Mouse (Mus musculus) forebrain, embryonic 12.5 days (tissue): ENCODE data around the gene B4galt3. TPM values are rescaled to one million over a fixed set of nuclear protein-coding genes. Genes with fewer than 3 reads are reported as not detected.

Experiments
- ATAC-seq: fragments of 200-750 bp; cut with Nextera tagmentation; 2 replicates; pipeline ENCODE4 v1.8.0; 2017; ENCODE audit warnings: moderate TSS enrichment; ENCODE audit not compliant: low FRiP score
- H3K27ac ChIP-seq: fragments of 300-500 bp; sonication (generic); 2 replicates; pipeline ENCODE4 v1.5.1; 2016; ENCODE audit warnings: mild to moderate bottlenecking
- H3K27me3 ChIP-seq: fragments of 300-500 bp; sonication (generic); 2 replicates; pipeline ENCODE4 v1.6.1; 2016; ENCODE audit warnings: mild to moderate bottlenecking
- H3K36me3 ChIP-seq: fragments of 300-500 bp; sonication (generic); replicated peaks from 2 replicates; pipeline ENCODE4 v1.6.1; 2016; ENCODE audit warnings: mild to moderate bottlenecking
- H3K4me1 ChIP-seq: fragments of 300-500 bp; sonication (generic); 2 replicates; pipeline ENCODE4 v1.6.1; 2016
- H3K4me2 ChIP-seq: fragments of 300-500 bp; sonication (generic); 2 replicates; pipeline ENCODE4 v1.6.1; 2016; ENCODE audit warnings: mild to moderate bottlenecking, moderate library complexity
- H3K4me3 ChIP-seq: fragments of 300-500 bp; sonication (generic); replicated peaks from 2 replicates; pipeline ENCODE4 v1.5.1; 2016; ENCODE audit warnings: mild to moderate bottlenecking
- H3K9ac ChIP-seq: fragments of 300-500 bp; sonication (generic); 2 replicates; pipeline ENCODE4 v1.6.1; 2016; ENCODE audit warnings: mild to moderate bottlenecking
- H3K9me3 ChIP-seq: fragments of 300-500 bp; sonication (generic); 2 replicates; pipeline ENCODE4 v1.6.1; 2016
- WGBS: fragments of 180-500 bp; shearing (Covaris S2); methylation state at CpG from one replicate; pipeline ENCODE4 v1.1.7; 2016; 5-methylcytosine and 5-hydroxymethylcytosine counted together
- polyA plus RNA-seq: library from polyadenylated mRNA; unstranded; fragments of >200 nt; fragmentation: Nextera tagmentation; extraction: Ambion mirVana; gene quantifications from 2 replicates; pipeline ENCODE4 v1.2.1, GENCODE M21; 2016

B4galt3 gene
- 78.1 and 78.6 TPM in 2 replicates for polyA plus RNA-seq

- Histone ChIP-seq H3K27me3 (0 out of 2 replicates have a peak, but pooled peaks cover 3% of the 10 kb centered on the region), H3K4me3 (peak within 1 kb of the TSS; percentile 77), H3K9ac (peak within 1 kb of the TSS; percentile 84), H3K27ac (peak within 1 kb of the TSS; percentile 51), H3K9me3 (no peaks in the 10 kb centered on the region), H3K4me2 (peak within 1 kb of the TSS; percentile 98), H3K36me3 (peaks cover 31% of the 10 kb centered on the region), H3K4me1 (peaks cover 17% of the 10 kb centered on the region)
- ATAC-seq, result peak; percentile 97
- 3% methylated on average over 36 of the region's 36 CpGs for WGBS
Measured at GRCm38 (mm10) chr1:171269848-171270572, at the start of gene B4galt3. B4galt3 (plus strand) TSS chr1:171270328.

DNA sequence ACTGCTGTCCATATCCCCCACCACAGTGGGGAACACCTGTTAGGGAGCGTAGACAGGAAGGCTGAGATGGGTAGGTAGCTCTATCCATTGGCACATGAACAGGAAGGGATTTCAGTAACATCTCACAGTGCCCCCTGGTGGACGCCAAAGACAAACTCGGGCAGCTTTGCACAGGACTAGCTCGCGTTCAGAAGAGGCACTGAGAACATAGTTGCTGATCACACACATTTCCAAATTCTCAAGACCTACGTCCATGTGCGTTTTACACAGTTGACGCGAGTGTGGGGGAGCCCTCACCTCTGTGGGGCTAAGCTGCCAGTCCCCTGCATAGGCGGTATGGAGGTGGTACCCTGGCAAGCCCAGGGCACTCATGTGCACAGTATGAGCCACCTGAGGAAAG, 49.3 kb upstream of the B4galt3 start:
- Histone ChIP-seq H3K27ac (no peak overlapping the region), H3K27me3 (no peaks in the 10 kb centered on the region), H3K4me1 (peaks cover 13% of the 10 kb centered on the region), H3K36me3 (peaks cover 23% of the 10 kb centered on the region), H3K4me3 (peak overlapping the region; percentile 55; the same call in 1 of the 2 replicates), H3K9ac (no peak overlapping the region), H3K9me3 (no peaks in the 10 kb centered on the region), H3K4me2 (peak overlapping the region; percentile 86)
- 7% methylated on average over 10 of the region's 10 CpGs for WGBS
- ATAC-seq, result peak; percentile 13; the same call in 1 of the 2 replicates

DNA sequence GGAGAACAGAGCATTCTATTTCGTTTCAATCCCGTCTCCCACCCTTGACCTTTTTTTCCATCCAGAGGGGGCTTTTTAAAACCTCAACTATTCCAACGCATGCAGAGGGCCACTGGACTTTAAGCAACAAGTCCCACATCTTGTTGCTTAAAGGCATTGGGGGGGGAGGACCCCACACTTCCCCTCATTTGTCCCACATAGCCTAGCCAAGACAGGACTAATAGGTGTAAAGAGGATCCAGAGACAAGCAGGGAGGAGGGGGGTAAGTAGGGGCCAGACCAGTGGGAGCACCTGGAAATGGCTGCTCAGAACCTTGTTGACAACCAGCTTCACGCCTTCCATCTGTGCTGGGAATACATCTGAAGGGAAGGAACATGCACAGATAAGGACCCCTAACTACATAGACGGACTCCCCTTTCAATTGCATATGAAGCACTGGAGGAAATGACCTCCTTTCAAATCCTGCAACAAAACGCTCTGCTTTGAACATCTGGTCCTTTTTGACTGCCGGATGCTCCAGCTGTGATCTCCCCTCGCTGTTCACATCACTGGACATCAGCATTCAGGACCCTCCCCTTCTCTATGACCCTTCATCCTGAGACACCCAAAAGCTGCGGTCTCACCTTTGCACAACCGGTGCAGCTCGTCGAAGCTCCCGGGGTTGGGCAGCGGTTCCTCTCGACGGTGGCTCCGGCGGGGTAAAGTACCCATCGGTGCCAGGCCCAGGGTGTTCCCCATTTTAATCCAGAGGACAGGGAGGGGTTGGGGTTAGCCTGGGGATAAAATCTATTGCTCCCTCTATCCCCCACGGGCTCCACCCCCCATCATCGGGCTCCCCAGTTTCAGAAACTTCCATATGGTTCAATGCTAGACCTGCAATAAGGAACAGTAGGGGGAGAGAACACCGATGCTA, 48.6 kb upstream of the B4galt3 start:
- no peaks in the 10 kb centered on the region for H3K27me3 ChIP-seq
- H3K4me1 ChIP-seq, result peaks cover 13% of the 10 kb centered on the region
- WGBS, result 5% methylated on average over 22 of the region's 22 CpGs
- H3K9ac ChIP-seq, result peak overlapping the region; percentile 61
- ATAC-seq, result peak; percentile 34
- peak overlapping the region; percentile 86 for H3K4me2 ChIP-seq
- no peaks in the 10 kb centered on the region for H3K9me3 ChIP-seq
- 0 out of 2 replicates have a peak overlapping the region, but pooled peaks have one; percentile 26 for H3K27ac ChIP-seq
- H3K36me3 ChIP-seq, result peaks cover 23% of the 10 kb centered on the region
- H3K4me3 ChIP-seq, result peak overlapping the region; percentile 55

DNA sequence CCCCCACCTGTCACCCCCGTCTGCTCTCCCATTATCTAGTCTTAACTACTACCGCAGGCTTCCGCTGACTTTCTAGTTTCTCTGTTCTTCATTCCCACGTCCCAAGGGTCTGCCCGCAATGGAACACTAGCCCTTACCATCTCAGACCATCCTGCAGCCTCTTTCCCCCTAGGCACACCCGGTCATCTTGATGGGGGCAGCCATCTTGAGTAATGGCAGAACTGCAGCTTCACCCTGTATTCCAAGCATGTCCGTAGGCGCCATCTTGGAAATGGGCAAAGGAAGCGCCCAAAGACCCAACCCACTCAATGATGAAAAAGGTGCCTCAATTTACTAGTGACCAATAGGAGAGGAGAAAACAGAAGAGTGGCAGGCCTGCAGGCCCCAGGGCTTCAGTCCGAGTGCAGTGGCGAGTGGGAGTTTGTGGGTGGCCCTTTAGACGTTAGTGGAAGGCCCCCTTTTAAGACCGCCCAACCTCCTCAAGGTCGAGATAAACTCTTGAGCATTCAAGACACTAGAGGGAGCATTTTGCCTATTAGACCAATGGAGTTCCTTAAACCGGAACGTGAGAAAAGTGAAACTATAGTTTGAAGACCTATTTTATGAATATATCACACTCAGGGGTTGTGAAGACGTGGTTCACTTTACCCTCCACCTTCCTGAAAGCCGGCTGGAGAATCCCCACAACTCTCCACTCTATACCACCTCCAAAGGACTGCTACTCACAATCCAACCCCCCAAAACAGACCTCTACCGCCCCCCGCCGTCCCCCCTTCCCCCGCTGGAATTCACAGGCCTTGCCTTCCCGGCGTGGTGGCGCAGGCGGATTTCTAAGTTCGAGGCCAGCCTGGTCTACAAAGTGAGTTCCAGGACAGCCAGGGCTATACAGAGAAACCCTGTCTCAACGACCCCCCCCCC, 47.6 kb upstream of the B4galt3 start, which contains the start of gene Tomm40l:
TSS of gene Tomm40l (minus strand) at position 277 of the 918 bp plus-strand sequence.
- 3% methylated on average over 28 of the region's 28 CpGs for WGBS
- Histone ChIP-seq H3K4me1 (peaks cover 13% of the 10 kb centered on the region), H3K9ac (peak within 1 kb of the TSS; percentile 61), H3K4me2 (peak within 1 kb of the TSS; percentile 86), H3K36me3 (peaks cover 23% of the 10 kb centered on the region), H3K27me3 (no peaks in the 10 kb centered on the region), H3K9me3 (no peaks in the 10 kb centered on the region), H3K27ac (peak within 1 kb of the TSS; percentile 85), H3K4me3 (peak within 1 kb of the TSS; percentile 55)
- ATAC-seq, result peak; percentile 98

DNA sequence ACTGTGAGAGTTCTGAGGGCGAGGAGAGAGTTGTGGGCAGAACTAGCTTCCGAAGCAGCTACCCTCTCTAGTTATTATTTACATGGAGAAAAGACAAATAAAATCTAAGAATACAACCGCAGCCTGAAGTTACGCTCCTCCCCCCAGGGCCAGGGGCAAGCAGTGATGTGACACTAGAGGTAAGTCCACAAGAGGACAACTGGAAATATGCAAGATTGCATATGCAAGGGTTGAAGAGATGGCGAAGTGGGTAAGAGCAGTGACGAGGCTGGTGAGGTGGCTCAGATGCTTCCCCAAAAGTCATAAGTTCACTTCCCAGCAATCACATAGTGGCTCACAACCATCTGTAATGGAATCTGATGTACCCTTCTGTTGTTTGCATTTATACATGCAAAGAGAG, 47.0 kb upstream of the B4galt3 start:
- peak overlapping the region; percentile 86 for H3K4me2 ChIP-seq
- H3K9me3 ChIP-seq, result no peaks in the 10 kb centered on the region
- WGBS, result 82% methylated on average over 6 of the region's 6 CpGs
- H3K4me3 ChIP-seq, result peak overlapping the region; percentile 55
- peaks cover 20% of the 10 kb centered on the region for H3K36me3 ChIP-seq
- peak overlapping the region; percentile 85 for H3K27ac ChIP-seq
- peak overlapping the region; percentile 33; the same call in 1 of the 2 replicates for H3K9ac ChIP-seq
- H3K4me1 ChIP-seq, result peaks cover 13% of the 10 kb centered on the region
- H3K27me3 ChIP-seq, result no peaks in the 10 kb centered on the region
- ATAC-seq, result no peak

- 90% methylated on average over 2 of the region's 2 CpGs for WGBS
- Histone ChIP-seq H3K9me3 (no peaks in the 10 kb centered on the region), H3K36me3 (peaks cover 14% of the 10 kb centered on the region), H3K27me3 (no peaks in the 10 kb centered on the region), H3K4me1 (peaks cover 13% of the 10 kb centered on the region), H3K4me3 (no peak overlapping the region), H3K4me2 (no peak overlapping the region), H3K9ac (no peak overlapping the region), H3K27ac (no peak overlapping the region)
- ATAC-seq, result no peak
Measured at GRCm38 (mm10) chr1:171223796-171224195, 46.3 kb upstream of the B4galt3 start.

DNA sequence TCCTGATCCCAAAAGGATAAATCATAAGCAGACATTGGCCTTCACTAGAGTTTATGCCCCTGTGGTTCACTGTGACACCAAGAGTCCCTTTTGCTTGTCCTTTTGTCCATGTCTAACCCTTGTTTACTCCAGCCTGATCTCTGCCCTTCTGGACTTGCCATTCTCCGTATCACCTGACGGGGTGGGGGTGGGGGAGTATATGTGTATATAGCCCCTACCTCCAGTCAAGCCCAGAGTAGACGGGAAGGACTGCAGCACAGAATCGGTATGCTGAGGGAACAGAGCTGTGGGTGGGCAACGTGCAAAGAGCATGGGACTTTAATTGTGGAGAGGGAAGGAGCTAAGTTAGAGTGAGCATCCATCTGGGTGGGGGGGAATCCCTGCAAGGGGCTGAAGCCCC, 45.3 kb upstream of the B4galt3 start, which contains the start of gene Apoa2:
TSS of gene Apoa2 (plus strand) at position 198 of the 400 bp plus-strand sequence.
- peaks cover 6% of the 10 kb centered on the region for H3K36me3 ChIP-seq
- H3K4me2 ChIP-seq, result no peak within 1 kb of the TSS
- WGBS, result 82% methylated on average over 5 of the region's 5 CpGs
- no peak within 1 kb of the TSS for H3K4me3 ChIP-seq
- H3K9me3 ChIP-seq, result no peaks in the 10 kb centered on the region
- peaks cover 18% of the 10 kb centered on the region for H3K4me1 ChIP-seq
- no peak within 1 kb of the TSS for H3K9ac ChIP-seq
- H3K27ac ChIP-seq, result no peak within 1 kb of the TSS
- no peak for ATAC-seq
- H3K27me3 ChIP-seq, result no peaks in the 10 kb centered on the region

DNA sequence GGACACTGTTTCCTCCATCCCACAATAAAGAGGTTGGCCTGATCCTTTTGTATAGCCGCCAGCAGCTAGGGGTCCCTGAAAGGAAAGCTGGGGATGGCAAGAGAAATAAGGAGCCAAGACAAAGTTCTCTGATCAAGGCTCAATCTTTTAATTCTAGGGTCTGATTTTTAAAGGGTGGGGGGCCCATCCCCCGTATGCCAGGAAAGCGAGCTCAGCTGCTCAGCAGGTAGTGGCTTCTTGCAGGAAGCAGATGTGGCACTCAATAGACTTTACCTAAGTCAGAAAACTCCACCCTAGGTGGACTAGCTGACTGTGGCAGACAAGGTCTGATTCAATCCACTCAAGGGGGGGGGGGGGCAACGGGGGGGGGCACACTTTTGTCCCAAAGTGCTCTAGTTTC, 43.3 kb upstream of the B4galt3 start:
- H3K27ac ChIP-seq, result no peak overlapping the region
- H3K27me3 ChIP-seq, result no peaks in the 10 kb centered on the region
- no peak overlapping the region for H3K4me2 ChIP-seq
- ATAC-seq, result no peak
- peaks cover 9% of the 10 kb centered on the region for H3K4me1 ChIP-seq
- WGBS, result 38% methylated on average over 4 of the region's 4 CpGs
- no peaks in the 10 kb centered on the region for H3K9me3 ChIP-seq
- H3K4me3 ChIP-seq, result no peak overlapping the region
- no peaks in the 10 kb centered on the region for H3K36me3 ChIP-seq
- no peak overlapping the region for H3K9ac ChIP-seq

DNA sequence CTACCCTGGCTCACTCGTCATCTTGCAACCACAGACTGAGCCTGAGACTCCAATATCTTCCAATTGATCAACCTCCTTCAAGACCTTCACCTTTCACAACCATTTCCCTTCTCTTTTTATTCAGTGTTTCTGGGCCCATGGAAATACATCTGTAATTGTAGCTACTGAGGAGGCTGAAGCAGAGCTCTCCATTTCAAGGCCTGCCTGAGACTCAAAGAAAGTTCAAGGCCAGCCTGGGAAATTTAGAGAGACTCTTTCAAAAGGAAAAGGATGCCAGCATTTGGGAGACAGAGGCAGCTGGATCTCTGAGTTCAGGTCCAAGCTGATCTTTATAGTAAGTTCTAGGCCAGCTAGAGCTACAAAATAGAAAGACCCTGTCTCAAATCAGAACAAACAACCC, 42.2 kb upstream of the B4galt3 start:
- no peak overlapping the region for H3K4me3 ChIP-seq
- no peak overlapping the region for H3K4me2 ChIP-seq
- no peaks in the 10 kb centered on the region for H3K36me3 ChIP-seq
- no peaks in the 10 kb centered on the region for H3K27me3 ChIP-seq
- no peaks in the 10 kb centered on the region for H3K9me3 ChIP-seq
- H3K9ac ChIP-seq, result no peak overlapping the region
- no peak overlapping the region for H3K27ac ChIP-seq
- 95% methylated on average over 1 of the region's 1 CpGs for WGBS
- peaks cover 7% of the 10 kb centered on the region for H3K4me1 ChIP-seq
- ATAC-seq, result no peak

GRCm38 (mm10) chr1:171229750-171230149, 40.4 kb upstream of the B4galt3 start:
- H3K4me3 ChIP-seq, result no peak overlapping the region
- H3K9ac ChIP-seq, result no peak overlapping the region
- H3K27ac ChIP-seq, result no peak overlapping the region
- H3K4me2 ChIP-seq, result no peak overlapping the region
- 39% methylated on average over 6 of the region's 6 CpGs for WGBS
- H3K4me1 ChIP-seq, result peaks cover 6% of the 10 kb centered on the region; the same call in 1 of the 2 replicates
- ATAC-seq, result no peak
- H3K36me3 ChIP-seq, result peaks cover 16% of the 10 kb centered on the region
- H3K27me3 ChIP-seq, result no peaks in the 10 kb centered on the region
- no peaks in the 10 kb centered on the region for H3K9me3 ChIP-seq

DNA sequence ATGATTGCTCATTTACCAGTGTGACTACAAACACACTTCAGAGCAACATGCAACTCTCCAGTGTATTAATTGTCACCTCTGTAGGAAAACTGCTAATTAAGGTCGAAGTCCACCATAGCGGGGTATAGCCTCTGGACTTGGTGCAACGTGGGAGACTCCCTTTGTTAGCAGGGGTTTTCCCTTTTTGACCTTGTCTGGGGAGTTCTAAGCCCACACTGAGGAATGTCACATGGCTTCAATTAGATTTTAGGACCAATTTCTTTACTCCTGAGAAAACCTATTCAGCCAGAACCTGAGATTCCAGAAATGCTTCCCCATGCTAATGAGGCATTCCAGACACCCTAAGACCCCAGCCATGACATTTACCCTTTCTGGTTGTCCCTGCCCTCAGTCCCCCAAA, 39.9 kb upstream of the B4galt3 start:
- H3K4me2 ChIP-seq, result no peak overlapping the region
- no peak overlapping the region for H3K4me3 ChIP-seq
- no peaks in the 10 kb centered on the region for H3K9me3 ChIP-seq
- WGBS, result 29% methylated on average over 3 of the region's 3 CpGs
- no peak for ATAC-seq
- no peaks in the 10 kb centered on the region for H3K27me3 ChIP-seq
- H3K36me3 ChIP-seq, result peaks cover 21% of the 10 kb centered on the region
- no peak overlapping the region for H3K9ac ChIP-seq
- H3K4me1 ChIP-seq, result peaks cover 6% of the 10 kb centered on the region; the same call in 1 of the 2 replicates
- no peak overlapping the region for H3K27ac ChIP-seq
